Mouse (Mus musculus) testis, adult 2 months (tissue): ENCODE measurements around the gene Ostc.

Source experiments
- CTCF ChIP-seq: fragments of 200-500 bp; IDR thresholded peaks from 2 replicates; pipeline ENCODE4 v1.5.1; 2012; ENCODE audit warnings: low read depth, mild to moderate bottlenecking, inconsistent platforms, low read length, moderate library complexity; ENCODE audit not compliant: control insufficient read depth, insufficient read depth, insufficient replicate concordance
- POLR2A ChIP-seq: fragments of 200-500 bp; IDR thresholded peaks from 2 replicates; pipeline ENCODE4 v1.6.1; 2012; ENCODE audit warnings: low read depth, mild to moderate bottlenecking, inconsistent platforms, low read length, moderate library complexity; ENCODE audit not compliant: control insufficient read depth

DNA sequence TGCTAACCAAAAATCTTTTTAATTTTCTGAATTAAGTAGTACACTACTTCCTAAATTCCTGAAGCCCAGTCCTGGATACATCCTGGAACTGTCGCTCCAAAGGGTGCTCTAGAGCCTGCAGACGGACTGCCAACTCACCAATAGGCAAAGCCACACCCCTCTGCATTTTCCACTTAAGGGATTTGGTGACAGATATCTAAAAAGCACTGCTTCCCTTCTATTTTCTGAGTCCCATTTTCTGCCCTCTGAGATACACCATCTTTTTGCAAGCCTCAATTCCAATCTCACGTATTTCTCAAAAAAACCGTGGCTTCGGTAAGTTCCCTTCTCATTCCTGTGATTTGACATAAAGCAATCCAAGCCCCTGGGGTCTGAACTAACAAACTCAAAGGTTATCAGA lies 715 bp downstream of the Ostc start:
- TF ChIP-seq CTCF: no peak
- no peak for TF ChIP-seq POLR2A
